Mouse (Mus musculus) left cerebral cortex, postnatal 25 days (tissue): ENCODE measurements at regions not wholly inside any gene's neighbourhood (a gene's known extent, or its start where the extent isn't known, plus 50 kb on each side); places are given as distances from the start of the nearest gene placed in this dataset.
A peak's percentile ranks its signal among the peaks of the same experiment; 100 is the strongest.

Experiments used
- DNase-seq, 2 experiments: peaks; one replicate each; pipeline ENCODE4 v3.0.0; 2022; ENCODE audit warnings: low spot score in 2 of 2, mixed read lengths in 1 of 2
- intact Hi-C: fragments of 180-260 bp; cut with DNase I; formaldehyde crosslinking; loops from one replicate; pipeline ENCODE4 v1.15.1; 2025

DNA sequence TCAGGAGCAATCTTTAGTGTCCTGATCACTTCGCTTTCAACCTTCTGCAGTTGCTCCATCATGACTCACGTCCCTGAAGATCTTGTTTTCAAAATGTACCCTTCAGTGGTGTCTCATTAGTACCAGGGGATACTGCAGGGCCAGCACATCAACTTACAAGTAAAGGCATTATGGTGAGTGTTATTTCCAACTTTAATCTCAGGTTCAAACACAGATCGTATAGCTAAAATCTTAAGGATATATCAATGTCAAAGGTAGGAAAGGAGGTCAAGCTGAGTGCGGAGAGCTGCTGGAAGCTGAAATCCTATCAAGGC is 687.8 kb upstream of the Nrsn1 start:
- no peak for DNase-seq
- intact Hi-C loops: loop anchor here (5.0 kb wide), 2 partner anchors 49 to 61 kb away; no protein-coding TSS in a partner anchor

DNA sequence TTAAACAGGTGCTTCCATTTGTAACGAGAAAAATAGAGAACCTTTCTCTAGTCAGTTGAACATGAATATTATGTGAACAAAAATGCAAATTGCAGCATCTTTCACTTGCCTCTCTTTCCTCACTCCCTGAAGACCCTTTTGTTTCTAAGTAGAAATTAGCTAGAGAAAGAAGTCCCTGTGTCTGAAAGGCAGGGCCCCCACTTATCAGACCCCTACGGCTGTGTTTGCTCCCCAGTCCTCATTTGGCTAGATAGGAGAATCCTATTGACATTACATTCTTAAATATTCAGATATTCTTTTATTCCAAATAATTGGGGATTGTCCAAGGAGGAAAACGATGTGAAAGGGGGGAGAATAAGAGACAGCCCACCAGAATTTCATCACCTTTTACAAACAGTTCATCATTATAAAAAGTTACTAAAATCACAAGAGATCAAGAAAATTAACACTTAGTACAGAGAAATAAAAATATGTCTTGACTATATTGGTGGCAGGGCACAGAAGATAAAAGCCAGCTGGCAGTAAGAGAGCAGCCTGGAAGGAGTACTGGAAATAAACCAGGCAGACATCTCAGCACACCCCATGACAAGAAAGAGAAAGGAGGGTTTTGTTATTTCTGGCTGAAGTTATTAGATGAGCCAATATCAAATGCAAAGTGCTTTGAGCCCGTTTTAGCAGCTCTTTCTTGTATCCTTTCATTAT is 687.3 kb upstream of the Nrsn1 start:
- intact Hi-C loops: loop anchor here (5.0 kb wide), 2 partner anchors 50 to 60 kb away; no protein-coding TSS in a partner anchor

DNA sequence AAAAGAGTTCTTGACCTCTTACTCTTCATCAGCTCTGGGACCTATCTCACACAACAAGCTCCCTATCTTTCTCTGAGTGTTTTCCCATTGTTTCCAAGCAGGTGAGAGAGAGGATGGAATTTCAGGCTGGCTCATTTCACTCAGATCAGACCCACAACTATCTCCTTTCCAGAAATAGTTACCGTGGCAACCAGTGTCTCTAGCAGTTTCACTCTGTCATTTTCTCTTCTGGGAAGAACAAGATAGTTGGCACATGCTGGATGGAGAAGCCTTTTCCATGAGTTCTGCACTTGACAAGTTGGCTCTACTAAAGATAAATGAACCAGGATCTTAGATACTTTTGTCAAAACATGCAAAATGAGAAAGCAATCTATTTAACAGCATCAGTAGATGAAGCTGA is 667.3 kb upstream of the Nrsn1 start:
- intact Hi-C loops: no loop called here
- peak in 1 of 2 experiments; percentile 13 for DNase-seq

More for the DNA sequence above, 687.3 kb upstream of the Nrsn1 start:
- DNase-seq: peak; percentile 4 to 36

DNA sequence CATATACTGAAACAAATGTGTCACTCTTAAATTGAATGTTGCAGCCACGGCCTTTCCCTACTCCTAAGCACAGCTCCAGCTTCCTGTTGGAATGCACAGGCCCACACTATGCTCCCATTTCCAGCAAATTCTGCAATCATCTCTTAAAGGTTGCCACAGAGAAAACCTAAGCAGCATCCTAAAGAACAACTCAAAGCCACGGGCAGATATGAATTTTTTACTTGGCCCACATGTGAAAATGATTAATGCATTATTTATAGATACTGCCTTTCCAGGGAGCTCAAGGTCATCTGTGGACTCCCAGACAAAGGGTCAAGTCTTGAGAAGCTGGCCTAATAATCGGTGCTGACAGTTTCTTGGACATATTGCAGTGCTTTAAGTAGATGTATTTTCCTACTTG is 663.5 kb upstream of the Nrsn1 start:
- intact Hi-C loops: no loop called here
- DNase-seq: no peak

DNA sequence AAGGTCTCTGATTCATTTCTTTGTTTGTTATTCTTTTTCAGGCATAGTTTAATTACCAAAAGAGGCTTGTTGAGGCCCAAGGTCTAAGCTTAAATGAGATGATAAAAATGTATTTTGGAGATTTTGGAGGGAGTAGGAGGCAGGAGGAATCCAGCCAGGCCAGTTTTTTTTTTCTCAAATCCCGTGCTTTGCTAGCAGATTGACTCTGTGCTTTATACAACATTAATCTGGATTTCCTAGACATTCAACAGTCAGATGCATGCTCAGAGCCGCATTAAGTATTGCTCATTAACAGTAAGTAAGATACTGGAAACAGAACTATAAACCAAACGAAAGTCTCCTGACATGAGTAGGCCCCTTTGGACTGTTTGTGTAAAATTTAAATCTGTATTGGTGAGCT is 662.9 kb upstream of the Nrsn1 start:
- peak; percentile 10 to 35 for DNase-seq
- intact Hi-C loops: no loop called here

DNA sequence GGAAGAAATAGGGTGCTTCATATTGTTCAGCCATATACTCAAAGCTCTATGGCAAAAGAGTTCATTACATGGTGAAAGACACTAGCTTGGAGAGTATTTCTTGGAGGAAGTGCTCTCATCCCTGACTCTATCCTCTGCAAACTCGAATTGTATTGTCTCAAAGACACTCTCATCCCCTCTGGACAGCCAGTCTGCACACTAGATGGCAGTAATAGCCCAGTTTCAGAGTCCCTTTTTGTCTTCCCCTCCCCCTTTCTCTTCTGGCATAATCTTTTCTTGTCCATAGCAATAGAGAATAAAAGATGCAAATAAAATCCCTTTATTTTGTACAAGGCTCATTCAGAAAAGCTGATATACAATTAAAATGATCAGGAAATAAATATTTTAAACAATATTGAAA is 662.5 kb upstream of the Nrsn1 start:
- DNase-seq: peak; percentile 42 to 81
- intact Hi-C loops: no loop called here

DNA sequence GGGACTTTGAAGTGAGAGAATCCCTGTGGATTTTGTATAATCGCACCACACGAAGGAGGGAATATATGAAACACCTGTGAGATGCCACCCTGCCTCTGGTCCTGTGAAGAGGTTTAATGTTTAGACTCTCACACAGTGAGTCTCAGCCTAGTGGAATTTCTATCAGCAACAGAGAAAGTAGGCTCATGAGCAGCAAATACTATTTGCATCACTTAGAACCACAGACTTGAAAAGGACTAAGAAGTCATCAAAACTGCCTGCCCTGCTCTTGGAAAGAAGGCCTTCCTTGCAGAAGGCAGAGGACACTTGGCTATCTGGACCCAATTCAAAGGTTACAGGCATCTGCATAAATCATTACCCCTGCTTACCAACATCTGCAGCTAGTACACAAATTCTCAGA is 662.1 kb upstream of the Nrsn1 start:
- DNase-seq: no peak
- intact Hi-C loops: no loop called here

DNA sequence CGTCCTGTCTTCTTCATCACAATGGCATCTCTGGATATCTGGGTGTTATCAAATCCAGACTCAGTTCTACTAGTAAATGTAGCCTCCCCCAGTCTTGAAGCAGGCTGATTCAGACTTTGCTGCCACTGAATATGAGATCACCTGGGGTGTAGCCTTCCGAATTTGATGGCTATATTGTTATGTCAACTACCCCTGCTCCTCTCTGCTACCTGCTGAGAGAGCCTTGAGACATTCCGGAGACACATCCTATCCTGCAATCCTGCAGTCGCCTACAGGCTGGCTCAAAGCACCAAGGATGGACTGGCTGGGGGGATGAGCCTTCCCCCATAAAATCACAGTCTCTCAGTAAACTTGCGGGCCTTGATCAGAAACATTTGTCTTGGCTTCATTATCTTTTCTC is 655.4 kb upstream of the Nrsn1 start:
- DNase-seq: no peak
- intact Hi-C loops: loop anchor here (10.0 kb wide), 1 partner anchor 361 kb away; no protein-coding TSS in a partner anchor

DNA sequence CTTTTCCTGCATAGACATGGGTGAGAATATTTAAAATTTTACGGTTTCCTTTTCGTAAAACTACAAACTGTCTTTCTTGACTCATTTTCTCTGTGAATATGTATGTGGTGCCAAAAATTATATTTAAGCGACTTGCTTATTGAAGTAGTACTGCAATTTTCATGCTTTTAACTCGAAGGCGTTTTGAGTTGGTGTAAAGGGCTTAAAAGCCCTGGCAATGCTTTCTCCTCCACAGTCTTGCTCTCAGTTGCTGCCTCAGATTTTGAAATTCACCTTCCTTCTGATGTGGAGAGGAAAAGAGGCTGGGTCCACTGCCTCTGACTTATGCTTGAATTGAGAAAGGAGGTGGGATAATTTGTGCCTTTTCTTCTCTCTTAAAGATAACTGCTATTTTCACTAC is 629.6 kb upstream of the Nrsn1 start:
- intact Hi-C loops: loop anchor here (5.0 to 10.0 kb wide), 4 partner anchors 57 to 775 kb away; no protein-coding TSS in a partner anchor
- peak; percentile 4 to 68 for DNase-seq

DNA sequence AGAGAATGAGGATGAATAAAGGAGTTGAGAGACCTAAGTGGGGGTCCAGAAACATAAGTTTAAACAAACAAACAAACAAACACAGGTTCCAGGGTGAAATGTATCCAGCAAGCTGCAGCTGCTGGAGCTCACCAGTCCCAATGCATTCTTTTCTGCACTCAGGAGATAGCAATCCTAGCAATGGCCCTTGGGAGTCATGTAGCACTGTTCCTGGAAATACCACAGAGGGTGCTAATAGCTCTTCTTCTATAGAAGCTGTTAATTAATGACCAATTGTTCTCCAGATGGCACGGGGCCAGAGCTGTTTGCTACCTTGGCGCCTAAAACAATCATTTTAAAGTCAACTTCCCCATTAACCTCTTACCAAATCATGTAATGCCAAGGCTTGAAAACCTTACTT is 622.8 kb upstream of the Nrsn1 start:
- intact Hi-C loops: loop anchor here (10.0 kb wide), 1 partner anchor 328 kb away; no protein-coding TSS in a partner anchor
- no peak for DNase-seq

DNA sequence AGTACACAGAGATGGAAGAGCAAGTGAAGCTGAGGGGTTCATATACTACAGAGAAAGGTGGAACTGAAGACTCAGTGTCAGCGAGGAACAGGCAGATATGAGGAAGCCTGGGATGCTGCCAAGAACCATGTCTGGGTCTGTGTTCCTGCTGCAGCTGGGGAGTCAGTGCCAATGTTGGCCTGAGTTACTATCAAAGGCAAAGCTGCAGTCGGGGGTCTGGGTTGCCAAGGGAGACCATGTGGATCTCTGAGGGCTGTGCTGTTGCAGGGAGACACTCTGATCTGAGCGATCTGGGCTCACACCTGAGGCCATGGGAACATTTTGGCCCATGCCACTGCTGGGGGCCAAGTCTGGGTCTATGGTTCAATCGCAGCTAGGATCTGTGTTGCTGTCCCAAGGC is 612.5 kb upstream of the Nrsn1 start:
- intact Hi-C loops: no loop called here
- DNase-seq: peak in 1 of 2 experiments; percentile 3

DNA sequence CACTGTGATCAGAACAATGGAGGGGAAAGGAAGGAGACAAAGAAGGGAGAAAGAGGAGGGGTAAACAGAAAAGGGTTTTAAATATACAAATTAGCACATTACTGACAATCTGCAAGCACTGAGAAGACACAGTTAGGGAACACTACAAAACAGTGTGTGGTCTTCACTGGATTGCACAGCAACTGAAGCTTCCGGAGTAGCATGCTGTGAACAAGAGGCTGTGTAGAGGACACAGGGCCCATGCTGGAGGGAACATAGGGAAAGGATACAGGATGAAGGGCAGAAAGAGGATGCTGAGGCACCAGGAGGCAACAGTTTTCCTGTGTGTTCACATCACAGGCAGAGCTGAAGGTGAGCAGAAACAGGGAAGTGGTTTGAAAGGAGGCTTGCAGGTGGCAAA is 598.6 kb upstream of the Nrsn1 start:
- intact Hi-C loops: no loop called here
- DNase-seq: no peak

DNA sequence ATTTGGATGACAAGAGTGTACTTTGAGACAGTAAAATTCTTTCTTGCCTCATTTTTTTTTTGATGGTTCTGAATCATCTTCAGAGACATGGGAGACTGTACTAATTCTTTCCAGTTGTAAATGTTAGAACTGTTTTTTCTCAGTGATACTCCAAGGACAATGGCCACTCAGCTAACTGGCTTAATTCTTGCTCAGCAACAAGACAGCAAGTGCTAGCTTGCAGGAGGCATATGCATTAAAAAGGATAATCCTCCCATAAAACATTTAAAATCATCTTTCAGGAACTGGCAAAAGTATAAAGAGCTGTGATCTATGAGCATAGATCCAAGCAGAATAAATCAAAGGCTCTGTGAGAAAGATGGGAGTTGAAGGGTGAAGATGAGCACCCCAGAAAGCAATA is 587.9 kb upstream of the Nrsn1 start:
- intact Hi-C loops: no loop called here
- DNase-seq: no peak

DNA sequence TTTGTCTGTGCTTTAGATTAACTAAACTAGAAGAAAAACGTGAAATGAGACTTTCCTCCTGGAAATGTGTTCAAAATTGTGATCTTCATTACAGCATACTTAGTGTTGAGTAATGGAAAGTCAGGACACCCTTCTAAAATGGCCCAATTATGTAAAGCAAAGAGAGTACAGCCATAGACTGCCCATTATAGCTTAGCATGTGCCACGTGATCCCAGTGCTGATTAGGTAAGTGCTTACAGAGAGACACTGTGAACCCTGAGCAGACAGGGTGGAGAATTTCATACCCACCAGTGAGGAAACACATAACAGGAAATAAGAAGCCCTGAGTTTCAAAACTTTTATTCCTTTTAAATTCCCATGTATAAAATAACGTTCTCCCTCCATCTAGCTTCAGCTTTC is 587.3 kb upstream of the Nrsn1 start:
- no peak for DNase-seq
- intact Hi-C loops: no loop called here

DNA sequence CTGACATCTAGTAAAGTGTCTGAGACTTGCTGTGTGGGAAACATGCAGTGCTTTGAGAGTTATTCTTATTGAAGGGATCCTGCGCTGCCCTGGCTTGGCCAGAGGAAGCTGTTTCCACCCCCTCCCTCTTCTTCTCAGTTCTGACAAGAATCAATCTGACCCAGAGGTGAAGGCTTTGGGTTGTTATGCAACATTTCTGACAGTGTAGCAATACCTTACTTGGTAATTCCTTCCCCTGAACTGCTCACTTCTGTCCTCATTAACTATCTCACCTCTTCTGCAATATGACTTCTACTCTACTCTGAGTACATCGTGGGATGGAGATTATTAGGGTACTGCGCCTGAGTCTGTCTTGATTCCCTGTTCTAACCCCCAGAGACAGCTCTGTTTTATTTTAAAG is 586.8 kb upstream of the Nrsn1 start:
- DNase-seq: no peak
- intact Hi-C loops: no loop called here

DNA sequence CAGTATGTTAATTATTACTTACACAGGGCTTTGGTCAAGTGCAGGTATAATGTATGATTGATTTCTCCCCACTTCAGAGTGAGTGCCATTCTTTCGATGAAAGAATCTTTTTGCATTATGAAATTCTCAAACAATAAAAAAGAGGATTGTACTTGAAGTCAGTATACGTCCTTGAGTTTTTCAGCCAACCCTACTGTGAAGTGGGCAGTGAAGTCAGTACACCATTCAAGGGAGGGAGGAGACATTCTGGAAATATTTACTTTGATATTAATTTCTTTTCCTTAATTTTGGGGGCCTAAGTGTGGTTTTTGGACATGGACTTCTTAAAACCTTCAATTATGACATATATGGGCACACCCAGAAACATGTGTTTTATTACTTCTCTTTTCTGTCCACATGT is 586.2 kb upstream of the Nrsn1 start:
- DNase-seq: no peak
- intact Hi-C loops: no loop called here

DNA sequence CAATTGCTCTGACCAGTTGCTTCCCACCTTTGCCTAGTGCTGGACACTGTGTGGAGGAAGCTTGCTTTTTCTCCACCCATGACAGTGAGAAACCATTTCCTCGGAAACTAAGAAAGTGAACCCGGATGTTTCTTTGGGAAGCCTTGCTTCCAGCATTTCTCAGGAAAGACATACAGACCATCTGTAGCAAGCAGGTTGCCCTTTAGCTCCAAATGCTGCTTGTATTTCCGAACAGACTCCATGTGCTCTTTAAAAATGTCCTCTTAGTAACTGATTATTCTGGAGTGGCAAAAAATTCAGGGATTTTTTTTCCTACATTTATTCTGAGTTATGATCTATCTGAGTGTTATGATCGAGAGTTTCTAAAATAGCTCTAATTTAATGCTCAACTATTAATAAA is 577.9 kb upstream of the Nrsn1 start:
- no peak for DNase-seq

DNA sequence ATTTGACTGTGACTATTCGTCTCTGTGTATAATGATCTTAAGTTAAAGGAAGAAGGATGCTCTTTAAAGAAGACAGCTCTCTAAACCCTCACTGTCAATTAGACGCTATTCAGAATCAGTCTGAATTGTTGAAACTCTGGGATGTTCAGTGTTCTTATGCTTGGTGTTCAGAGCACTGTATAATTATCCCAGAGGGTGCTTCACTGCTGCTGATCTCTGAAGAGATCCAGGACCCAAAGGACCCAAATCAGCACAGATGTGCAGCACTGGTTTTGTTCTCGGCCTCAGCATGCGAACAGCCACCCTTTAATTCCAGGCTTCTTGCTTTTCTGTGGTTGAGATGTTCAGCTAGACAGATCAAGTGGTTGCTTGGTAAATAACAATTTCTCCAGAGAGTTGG is 567.9 kb upstream of the Nrsn1 start:
- intact Hi-C loops: no loop called here

More for the DNA sequence above, 577.9 kb upstream of the Nrsn1 start:
- intact Hi-C loops: no loop called here

DNA sequence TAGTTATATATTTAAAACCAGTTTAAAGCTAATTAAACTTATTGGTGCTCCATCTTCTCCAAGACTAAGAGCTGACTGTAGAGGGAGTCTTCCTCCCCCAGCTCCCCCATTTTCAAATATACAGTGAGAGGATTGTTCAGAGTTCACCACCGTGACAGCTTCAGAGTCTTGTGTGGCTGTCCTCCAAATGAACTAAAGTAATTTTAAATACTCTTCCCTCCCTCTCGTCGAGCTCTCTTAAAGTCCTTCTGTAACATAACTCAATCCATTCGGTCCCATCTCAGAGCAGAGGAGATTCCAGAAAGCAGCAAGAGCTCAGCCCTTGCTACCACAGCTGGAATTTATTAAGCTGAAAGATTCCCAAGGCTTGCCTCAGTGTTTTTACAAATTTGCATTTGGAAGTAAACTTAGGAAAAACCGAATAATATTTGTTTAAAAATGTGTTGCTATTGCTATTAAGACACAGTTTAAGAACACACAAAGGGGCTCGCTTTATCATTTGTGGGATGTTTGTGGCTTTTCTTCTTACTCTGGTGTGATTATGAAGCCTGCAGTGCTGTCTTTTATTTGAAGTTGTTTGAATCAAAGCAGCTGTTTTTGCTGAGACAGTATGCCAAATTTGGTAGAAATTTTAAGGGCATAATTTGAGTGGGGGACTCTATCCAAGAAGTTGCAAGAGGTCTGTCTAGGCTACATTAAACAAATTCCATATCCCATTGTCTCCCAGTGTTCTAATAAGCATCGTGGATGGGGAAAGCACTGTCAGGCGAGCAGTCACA is 559.0 kb upstream of the Nrsn1 start:
- no peak for DNase-seq
- intact Hi-C loops: no loop called here

More for the DNA sequence above, 567.9 kb upstream of the Nrsn1 start:
- no peak for DNase-seq

DNA sequence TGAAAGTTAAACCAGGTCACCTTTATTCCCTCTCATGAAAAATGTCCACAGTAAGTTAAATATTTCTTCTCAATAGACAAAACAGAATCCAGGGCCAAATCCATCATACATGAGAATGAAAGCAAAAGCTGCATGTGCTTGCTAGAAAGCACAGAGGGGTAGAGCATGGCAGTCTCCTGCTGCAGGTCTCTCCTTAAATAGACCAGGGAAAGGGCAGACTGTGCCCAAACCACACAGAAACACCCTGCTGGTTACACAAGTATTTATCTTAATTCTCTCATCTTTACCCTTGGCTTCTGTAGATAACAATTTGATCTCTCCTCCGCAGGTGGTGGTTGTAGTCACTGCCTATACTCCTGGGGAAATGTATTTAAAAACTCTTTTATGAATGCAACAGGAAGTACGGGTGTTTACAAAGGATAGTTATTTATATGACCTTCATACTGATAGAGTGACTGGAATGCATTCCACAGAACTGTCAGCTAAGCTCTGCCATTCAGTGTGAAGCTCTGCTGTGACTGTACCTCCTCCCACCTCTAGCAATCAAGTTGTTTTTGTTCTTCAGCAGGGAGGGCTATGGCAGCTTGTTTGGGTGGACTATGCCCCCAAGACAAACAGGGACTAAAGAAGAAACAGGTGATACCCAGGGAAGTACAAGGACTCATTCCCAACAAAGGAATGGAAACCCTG is 538.4 kb upstream of the Nrsn1 start:
- no peak for DNase-seq
- intact Hi-C loops: no loop called here
